Comparison of ENCODE assay signal across 9 mouse cellular contexts in the genomic region with DNA sequence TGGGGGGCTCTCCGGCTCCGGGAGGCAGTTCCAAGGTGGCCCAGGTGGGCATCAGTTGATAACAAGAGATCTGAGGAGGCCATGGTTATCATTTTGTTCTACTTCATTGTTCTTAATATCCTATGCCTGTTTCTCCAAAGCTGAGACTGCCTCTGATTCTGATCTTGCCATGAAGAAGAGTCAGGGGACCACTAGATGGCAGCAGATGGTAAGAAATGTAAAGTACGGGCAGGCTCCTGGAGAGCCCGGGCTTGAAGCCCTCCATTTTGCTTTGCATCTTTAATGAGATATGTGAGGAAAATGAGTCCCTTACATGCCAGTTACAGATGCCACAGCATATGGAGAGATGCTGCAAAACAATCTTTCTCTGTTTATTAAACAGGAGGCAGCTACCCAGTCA.
DNase-seq lines count a peak whose midpoint lies in the region; ATAC-seq lines count a peak whose summit lies in the region.
"Had no signal": no experiment of that assay in that cellular context is flagged by ENCODE, and none has a peak within 500 bp of the region (broad histone marks: within the 10 kb centered on the region; RNA-seq: fewer than 3 reads in every experiment).

No protein-coding gene starts in this region.

- peak; percentile 82 for ATAC-seq in forebrain, embryonic 12.5 days (ENCODE audit: low FRiP score)
- ATAC-seq in hindbrain, embryonic 13.5 days (ENCODE audit: low FRiP score) = peak; percentile 79
- peak; percentile 97 for ATAC-seq in megakaryocyte progenitor cell, adult 5-6 weeks (replicated peaks; ENCODE audit: poor library complexity)

- peaks cover 16% of the 10 kb centered on the region for H3K4me1 ChIP-seq in forebrain, embryonic 12.5 days
- H3K4me1 ChIP-seq in hindbrain, embryonic 13.5 days (replicated peaks) = peaks cover 48% of the 10 kb centered on the region

- 23% methylated on average over 4 of the region's 4 CpGs for WGBS in forebrain, embryonic 12.5 days
- WGBS in hindbrain, embryonic 13.5 days = 28% methylated on average over 4 of the region's 4 CpGs

- H3K27me3 ChIP-seq in forebrain, embryonic 12.5 days = peaks cover 7% of the 10 kb centered on the region; the same call in 1 of the 2 replicates
- H3K27me3 ChIP-seq in hindbrain, embryonic 13.5 days = 0 out of 2 replicates have a peak, but pooled peaks cover 6% of the 10 kb centered on the region

- H3K36me3 ChIP-seq in forebrain, embryonic 12.5 days (replicated peaks) = no peaks in the 10 kb centered on the region
- H3K36me3 ChIP-seq in hindbrain, embryonic 13.5 days = no peaks in the 10 kb centered on the region

- H3K9me3 ChIP-seq in forebrain, embryonic 12.5 days = no peaks in the 10 kb centered on the region
- H3K9me3 ChIP-seq in hindbrain, embryonic 13.5 days = no peaks in the 10 kb centered on the region
- H3K9me3 ChIP-seq: megakaryocyte, embryonic 14.5 days had no signal

- peak; percentile 81 for DNase-seq in MN1 (ENCODE audit: low spot score)
- peak; percentile 72 for DNase-seq in c-Kit-positive CD71-positive TER-119-negative erythroid progenitor cells, embryonic 14.5 days (ENCODE audit: low read depth)
- DNase-seq in layer of hippocampus, postnatal 10 days (ENCODE audit: low spot score in 2 of 2) = peak; percentile 80 to 87
- peak; percentile 86 to 89 for DNase-seq in right cerebral cortex, adult 2 months (ENCODE audit: low spot score in 2 of 2)
- peak; percentile 39 to 69 for DNase-seq in urinary bladder, postnatal 4 days (ENCODE audit: low spot score in 2 of 2)

- H3K4me2 ChIP-seq in forebrain, embryonic 12.5 days = no peak overlapping the region
- H3K4me2 ChIP-seq in hindbrain, embryonic 13.5 days = peak overlapping the region; percentile 29; the same call in 1 of the 2 replicates

- H3K27ac ChIP-seq in forebrain, embryonic 12.5 days = no peak overlapping the region
- H3K27ac ChIP-seq in hindbrain, embryonic 13.5 days = peak overlapping the region; percentile 78

- no peak overlapping the region for H3K9ac ChIP-seq in forebrain, embryonic 12.5 days
- H3K9ac ChIP-seq in hindbrain, embryonic 13.5 days = no peak overlapping the region

- H3K4me3 ChIP-seq in forebrain, embryonic 12.5 days (replicated peaks) = no peak overlapping the region
- no peak overlapping the region for H3K4me3 ChIP-seq in hindbrain, embryonic 13.5 days
- H3K4me3 ChIP-seq: megakaryocyte, embryonic 14.5 days had no signal
